Mouse (Mus musculus) liver, embryonic 14.5 days (tissue): Measurements from ENCODE around the gene Slc34a3. TPM values are rescaled to one million over a fixed set of nuclear protein-coding genes. Genes with fewer than 3 reads are reported as not detected.
A peak's percentile ranks its signal among the peaks of the same experiment; 100 is the strongest.

Experiments
- ATAC-seq: fragments of 200-750 bp; cut with Nextera tagmentation; 2 replicates; pipeline ENCODE4 v1.8.0; 2017; ENCODE audit warnings: moderate number of reproducible peaks, mild to moderate bottlenecking, moderate library complexity; ENCODE audit not compliant: insufficient read depth
- DNase-seq, 3 experiments: peaks; one replicate each; pipeline ENCODE4 v3.0.0-alpha.2; 2012 to 2013; ENCODE audit warnings: low read depth in 3 of 3, low spot score in 3 of 3
- H3K27ac ChIP-seq: fragments of 300-500 bp; sonication (generic); 2 replicates; pipeline ENCODE4 v1.5.1; 2014; ENCODE audit warnings: moderate library complexity, mild to moderate bottlenecking, control low read depth, inconsistent platforms
- H3K27me3 ChIP-seq: fragments of 300-500 bp; sonication (generic); 2 replicates; pipeline ENCODE4 v1.6.1; 2014; ENCODE audit warnings: mild to moderate bottlenecking, low read length, moderate library complexity; ENCODE audit not compliant: control insufficient read depth, insufficient read depth
- H3K36me3 ChIP-seq: fragments of 300-500 bp; sonication (generic); replicated peaks from 2 replicates; pipeline ENCODE4 v1.6.1; 2014; ENCODE audit warnings: low read depth; ENCODE audit not compliant: control insufficient read depth, insufficient read depth
- H3K4me1 ChIP-seq, 2 experiments: fragments of 200-500 bp in 1 of 2; fragments of 300-500 bp in 1 of 2; sonication (generic) in 1 of 2; replicated peaks; 2 replicates each; pipeline ENCODE4 v1.6.1; 2012 to 2014; ENCODE audit warnings: antibody characterized with exemption in 1 of 2, inconsistent platforms in 1 of 2, low read length in 1 of 2; ENCODE audit not compliant: control insufficient read depth in 2 of 2, insufficient read depth in 2 of 2
- H3K4me2 ChIP-seq: fragments of 300-500 bp; sonication (generic); 2 replicates; pipeline ENCODE4 v1.6.1; 2014; ENCODE audit warnings: low read depth, mild to moderate bottlenecking, control low read depth, moderate library complexity
- H3K4me3 ChIP-seq, 2 experiments: fragments of 200-500 bp in 1 of 2; fragments of 300-500 bp in 1 of 2; sonication (generic) in 1 of 2; 2 replicates each; pipeline ENCODE4 v1.5.1; 2012 to 2014; ENCODE audit warnings: low read depth in 2 of 2, low read length in 2 of 2, mild to moderate bottlenecking in 2 of 2, control low read depth in 1 of 2, inconsistent platforms in 1 of 2, moderate library complexity in 1 of 2; ENCODE audit not compliant: insufficient read depth in 1 of 2
- H3K9ac ChIP-seq: fragments of 300-500 bp; sonication (generic); replicated peaks from 2 replicates; pipeline ENCODE4 v1.6.1; 2014; ENCODE audit warnings: mild to moderate bottlenecking, control low read depth, moderate library complexity
- H3K9me3 ChIP-seq: fragments of 300-500 bp; sonication (generic); 2 replicates; pipeline ENCODE4 v1.6.1; 2016; ENCODE audit warnings: low read length, mixed read lengths; ENCODE audit not compliant: control insufficient read depth
- CTCF ChIP-seq: IDR thresholded peaks from 2 replicates; pipeline ENCODE4 v1.5.1; 2016; ENCODE audit warnings: antibody characterized with exemption, low read depth, control low read depth
- EP300 ChIP-seq: IDR thresholded peaks from 2 replicates; pipeline ENCODE4 v1.6.1; 2016; ENCODE audit warnings: antibody characterized with exemption, low read depth
- WGBS: fragments of 180-500 bp; shearing (Covaris S2); extraction: QIAGEN DNeasy Blood & Tissue Kit; methylation state at CpG from one replicate; pipeline ENCODE4 v1.1.7; 2014; ENCODE audit not compliant: insufficient replicate concordance; 5-methylcytosine and 5-hydroxymethylcytosine counted together
- polyA plus RNA-seq, 2 experiments: library from polyadenylated mRNA; depleted of rRNA in 1 of 2; stranded (reverse) in 1 of 2; unstranded in 1 of 2; fragments of >200 nt; fragmentation: Nextera tagmentation in 1 of 2; extraction: Ambion mirVana in 1 of 2; gene quantifications; 2 replicates each; pipeline versions ENCODE4 v1.2.1 to v1.2.3; 2012 to 2014

Gene Slc34a3
- polyA plus RNA-seq, 2 experiments, result 0.01 TPM; not detected in 1

DNA sequence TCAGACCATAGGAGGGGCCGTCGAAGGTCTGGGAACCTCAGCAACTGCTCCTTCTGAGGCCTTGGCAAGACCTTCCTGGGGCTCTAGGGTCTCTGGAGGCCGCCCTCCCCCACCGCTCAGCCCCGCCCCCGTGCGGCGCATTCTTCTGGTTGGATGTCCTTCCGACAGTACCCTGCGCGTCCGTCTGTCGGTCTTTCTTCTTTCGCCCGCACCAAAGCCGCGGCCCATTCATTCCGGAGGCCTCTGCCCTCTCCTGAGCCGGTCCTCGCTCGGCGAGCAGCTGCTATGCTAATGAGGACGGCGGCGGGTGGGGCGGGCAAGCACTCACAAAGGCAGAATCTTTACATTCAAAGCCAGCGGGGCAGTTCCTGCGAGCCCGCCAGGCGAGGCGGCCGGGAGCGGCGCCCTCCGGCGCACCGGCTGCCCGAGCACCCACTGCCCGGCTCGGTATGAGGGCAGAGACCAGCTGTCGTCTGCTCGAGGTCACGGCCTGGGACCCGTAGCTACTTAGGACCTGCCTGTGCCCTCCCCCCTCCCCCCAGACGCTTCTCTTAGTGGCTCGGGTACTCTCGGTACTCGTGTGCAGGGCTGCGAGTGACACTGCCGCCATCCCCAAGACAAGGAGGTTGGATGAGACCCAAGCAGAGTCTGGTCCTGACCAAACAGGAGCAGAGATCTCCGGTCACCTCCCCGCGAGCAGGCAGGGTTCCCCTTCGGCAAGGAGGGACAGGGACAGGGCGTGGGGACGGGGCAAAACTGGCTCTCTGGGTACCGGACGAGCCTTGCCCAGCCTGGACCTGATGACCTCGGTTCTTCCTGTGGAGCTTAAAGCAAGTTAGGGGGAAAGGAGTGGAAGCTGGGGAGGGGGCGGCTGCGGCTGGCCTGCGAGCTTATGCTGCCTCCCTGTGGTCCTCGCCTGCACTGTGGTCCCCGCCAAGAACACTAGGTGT is 48.3 kb downstream of the Slc34a3 start:
- H3K4me3 ChIP-seq, result peak overlapping the region; percentile 19 to 50
- H3K4me1 ChIP-seq, result peaks cover 0 to 9% of the 10 kb centered on the region in 2 experiments; a peak in 3 of 4 replicates
- ATAC-seq (peak; percentile 16; the same call in 1 of the 2 replicates), DNase-seq (no peak)
- no peaks in the 10 kb centered on the region for H3K9me3 ChIP-seq
- peak overlapping the region; percentile 31 for H3K9ac ChIP-seq
- peaks cover 20% of the 10 kb centered on the region for H3K27me3 ChIP-seq
- H3K27ac ChIP-seq, result no peak overlapping the region
- H3K36me3 ChIP-seq, result no peaks in the 10 kb centered on the region
- WGBS, result 2% methylated on average over 64 of the region's 64 CpGs
- peak overlapping the region; percentile 74 for H3K4me2 ChIP-seq
- peak; percentile 67 for TF ChIP-seq CTCF
- TF ChIP-seq EP300, result no peak

- no peak for DNase-seq
- H3K27me3 ChIP-seq, result peaks cover 24% of the 10 kb centered on the region
- 76% methylated on average over 7 of the region's 7 CpGs for WGBS
Observed at GRCm38 (mm10) chr2:25184496-25184895, 49.7 kb downstream of the Slc34a3 start.

DNA sequence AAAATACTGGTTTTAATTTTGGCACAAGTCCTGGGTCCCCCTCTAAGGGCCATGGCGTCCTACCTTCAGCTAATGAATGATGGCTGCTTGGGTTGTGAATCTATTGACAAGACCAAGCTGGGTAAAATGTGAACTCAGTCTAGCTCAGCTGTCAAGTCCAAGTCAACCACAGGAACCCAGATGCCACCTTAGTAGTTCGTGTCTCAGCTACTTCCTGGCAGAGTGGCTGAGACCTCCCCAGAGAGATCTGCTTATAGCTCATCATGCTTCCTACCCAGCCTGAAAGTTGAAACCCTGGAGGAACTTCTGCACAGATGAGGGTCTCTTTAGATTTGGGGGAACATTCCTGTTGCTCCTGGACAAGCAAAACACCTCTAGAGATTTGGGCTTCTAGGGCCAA is 50.8 kb downstream of the Slc34a3 start:
- no peak overlapping the region for H3K27ac ChIP-seq
- no peaks in the 10 kb centered on the region for H3K9me3 ChIP-seq
- WGBS, result 64% methylated on average over 2 of the region's 2 CpGs
- no peak overlapping the region for H3K9ac ChIP-seq
- DNase-seq (no peak), ATAC-seq (no peak)
- no peak overlapping the region for H3K4me3 ChIP-seq
- H3K4me1 ChIP-seq, result peaks cover 0 to 11% of the 10 kb centered on the region in 2 experiments; a peak in 3 of 4 replicates
- no peak for TF ChIP-seq CTCF
- no peak for TF ChIP-seq EP300
- H3K36me3 ChIP-seq, result no peaks in the 10 kb centered on the region
- H3K27me3 ChIP-seq, result peaks cover 24% of the 10 kb centered on the region
- H3K4me2 ChIP-seq, result no peak overlapping the region

More at GRCm38 (mm10) chr2:25184496-25184895, 49.7 kb downstream of the Slc34a3 start:
- no peak overlapping the region for H3K9ac ChIP-seq
- H3K4me3 ChIP-seq, result no peak overlapping the region
- peaks cover 0 to 9% of the 10 kb centered on the region in 2 experiments; a peak in 3 of 4 replicates for H3K4me1 ChIP-seq
- H3K9me3 ChIP-seq, result no peaks in the 10 kb centered on the region
- no peaks in the 10 kb centered on the region for H3K36me3 ChIP-seq
- ATAC-seq, result no peak
- no peak overlapping the region for H3K27ac ChIP-seq
- TF ChIP-seq EP300 (no peak), CTCF (no peak)
- H3K4me2 ChIP-seq, result no peak overlapping the region

- 25% methylated on average over 6 of the region's 6 CpGs for WGBS
Observed at GRCm38 (mm10) chr2:25182664-25183063, 51.5 kb downstream of the Slc34a3 start.

DNA sequence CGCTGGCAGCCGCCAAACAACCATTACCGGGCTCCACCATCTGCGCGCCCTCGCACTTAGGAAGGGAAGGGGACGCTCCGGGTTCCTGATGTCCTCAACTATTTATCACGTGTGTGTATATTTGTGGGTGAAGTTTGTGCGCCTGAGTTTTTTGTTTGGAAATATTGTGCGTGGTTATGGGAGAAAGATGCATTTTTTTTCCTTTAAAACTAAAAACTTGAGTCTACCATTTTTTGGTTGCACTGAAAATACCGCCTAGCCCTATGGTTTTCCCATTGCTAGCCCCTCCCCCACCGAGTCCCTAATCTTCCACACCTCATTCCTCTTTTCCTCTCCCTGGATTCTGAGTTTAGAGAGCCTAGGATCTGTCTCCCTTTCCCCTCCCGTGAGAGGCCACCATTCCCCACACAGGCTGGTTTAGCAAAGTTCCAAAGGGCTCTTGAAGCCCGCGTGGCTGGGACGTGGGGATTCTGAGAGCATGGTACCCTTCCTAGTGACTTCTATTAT is 52.2 kb downstream of the Slc34a3 start:
- peak overlapping the region; percentile 55 to 68 for H3K4me3 ChIP-seq
- 3% methylated on average over 17 of the region's 17 CpGs for WGBS

More at GRCm38 (mm10) chr2:25182664-25183063, 51.5 kb downstream of the Slc34a3 start:
- Histone ChIP-seq H3K4me3 (peak overlapping the region in 1 of 2 experiments; percentile 68; a peak in 2 of 4 replicates), H3K27ac (no peak overlapping the region), H3K9ac (no peak overlapping the region), H3K27me3 (peaks cover 24% of the 10 kb centered on the region), H3K4me1 (peaks cover 0 to 15% of the 10 kb centered on the region in 2 experiments; a peak in 3 of 4 replicates), H3K9me3 (no peaks in the 10 kb centered on the region), H3K36me3 (no peaks in the 10 kb centered on the region), H3K4me2 (peak overlapping the region; percentile 90)
- ATAC-seq (no peak), DNase-seq (no peak)
- TF ChIP-seq CTCF, result no peak
- no peak for TF ChIP-seq EP300

More for the DNA sequence above, 52.2 kb downstream of the Slc34a3 start:
- Histone ChIP-seq H3K36me3 (no peaks in the 10 kb centered on the region), H3K27ac (no peak overlapping the region), H3K9ac (peak overlapping the region; percentile 72), H3K4me2 (peak overlapping the region; percentile 90), H3K9me3 (no peaks in the 10 kb centered on the region), H3K27me3 (peaks cover 24% of the 10 kb centered on the region), H3K4me1 (peaks cover 0 to 15% of the 10 kb centered on the region in 2 experiments; a peak in 3 of 4 replicates)
- TF ChIP-seq EP300, result no peak
- no peak for TF ChIP-seq CTCF
- no peak for ATAC-seq
- DNase-seq, result no peak
